Mouse (Mus musculus) ES-Bruce4 (cell line): Measurements from ENCODE around the gene Baiap2l1.

Experiments
- CTCF ChIP-seq: IDR thresholded peaks from one replicate; pipeline ENCODE4 v1.8.1; 2011; ENCODE audit warnings: low read depth, low read length
- EP300 ChIP-seq: IDR thresholded peaks from 2 replicates; pipeline ENCODE4 v1.6.1; 2011; ENCODE audit warnings: low read depth, low read length; ENCODE audit not compliant: insufficient read depth

DNA sequence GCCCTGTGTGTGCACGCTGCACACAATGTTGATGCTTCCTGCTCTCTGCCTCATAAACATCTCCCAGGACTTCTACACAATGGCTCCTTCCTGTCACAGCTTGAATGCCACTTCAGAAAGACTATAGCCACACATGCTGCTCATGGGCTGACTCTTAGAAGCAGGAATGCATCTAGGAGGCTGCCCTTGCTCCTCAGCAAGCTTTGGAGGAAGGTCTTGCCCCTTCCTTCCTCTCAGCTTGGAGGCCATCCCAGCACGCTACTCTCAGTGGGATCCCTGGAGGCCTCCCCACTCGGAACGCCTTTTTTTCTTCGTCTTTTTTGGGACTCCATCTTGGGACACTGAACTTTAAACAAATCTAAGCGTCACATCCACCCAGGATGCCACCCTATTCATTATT, 83.0 kb downstream of the Baiap2l1 start:
- TF ChIP-seq CTCF (no peak), EP300 (no peak)
